Mouse (Mus musculus): ENCODE measurements around the gene Tcf7l1.

GRCm38 (mm10) chr6:72761645-72762044 lies 27.4 kb downstream of the Tcf7l1 start:
- no peak for TF ChIP-seq CTCF (IDR thresholded peaks at IDR 0.05; ENCODE audit: control insufficient read depth, insufficient read depth, low read length)
- TF ChIP-seq POLR2A (IDR thresholded peaks at IDR 0.05; ENCODE audit: borderline replicate concordance, control insufficient read depth, low read depth, low read length) = no peak

Measured in bone marrow, adult 2 months (tissue).